Mouse (Mus musculus): ENCODE results near the gene Lrp2bp. TPM values are rescaled to one million over a fixed set of nuclear protein-coding genes. Genes with fewer than 3 reads are reported as not detected.

Lrp2bp gene
- 0.17 and 0.18 TPM in 2 replicates for polyA plus RNA-seq (2012; rRNA removed)

DNA sequence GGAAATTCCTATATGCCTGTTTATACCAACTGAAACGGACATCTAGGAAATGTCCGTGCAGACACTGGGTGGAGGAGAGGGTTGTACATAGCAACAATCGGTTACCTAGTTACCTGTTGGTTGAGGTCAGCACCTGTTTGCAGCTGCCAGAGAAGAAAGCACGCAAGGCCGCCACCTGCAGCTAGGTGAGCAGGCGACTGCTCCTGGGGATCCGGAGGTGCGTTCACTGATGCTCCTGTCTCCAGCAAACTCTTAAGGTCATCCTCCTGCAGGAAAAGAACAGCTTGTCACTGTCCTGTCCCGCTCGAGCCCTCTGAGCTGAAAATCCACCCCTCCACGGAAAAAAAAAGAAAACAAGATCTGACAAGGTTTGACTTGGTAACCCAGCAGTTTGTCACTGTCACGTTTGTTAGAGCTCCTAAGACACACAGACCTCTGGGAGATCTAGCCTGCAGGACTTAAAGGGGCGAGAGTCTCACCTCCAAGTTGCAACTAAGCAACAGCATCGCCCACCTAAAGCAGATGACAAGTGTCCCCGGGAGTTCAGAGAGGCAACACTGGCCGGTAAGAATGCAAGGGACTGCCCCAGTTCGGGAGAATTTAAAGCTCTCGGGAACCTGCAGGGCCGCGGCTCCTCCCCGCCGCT is at the start of gene Lrp2bp:
Gene Lrp2bp, plus strand, starts transcription at position 166 of the 646 bp plus-strand sequence.
- Histone ChIP-seq H3K4me3 (ENCODE audit: insufficient read depth, low read depth, low read length) (peak within 1 kb of the TSS; percentile 78), H3K27me3 (replicated peaks; ENCODE audit: control insufficient read depth, insufficient read depth, low read length) (no peaks in the 10 kb centered on the region), H3K4me1 (ENCODE audit: control insufficient read depth, insufficient read depth, low read length) (peaks cover 7% of the 10 kb centered on the region; the same call in 1 of the 2 replicates), H3K27ac (ENCODE audit: insufficient read depth, low read depth, low read length) (peak within 1 kb of the TSS; percentile 95), H3K36me3 (ENCODE audit: control insufficient read depth, insufficient read depth, low read length) (peaks cover 5% of the 10 kb centered on the region; the same call in 1 of the 2 replicates)
- 5% methylated on average over 22 of the region's 22 CpGs for WGBS
- DNase-seq, result peak; percentile 56
- TF ChIP-seq CTCF (conservative IDR thresholded peaks at IDR 0.05; ENCODE audit: insufficient read depth, insufficient read length, low read depth, low read length), result no peak
- TF ChIP-seq POLR2A (IDR thresholded peaks at IDR 0.05; ENCODE audit: low read depth, low read length), result no peak

GRCm38 (mm10) chr8:45950622-45951021 is 48.5 kb upstream of the Lrp2bp start:
- 38% methylated on average over 2 of the region's 2 CpGs for WGBS

DNA sequence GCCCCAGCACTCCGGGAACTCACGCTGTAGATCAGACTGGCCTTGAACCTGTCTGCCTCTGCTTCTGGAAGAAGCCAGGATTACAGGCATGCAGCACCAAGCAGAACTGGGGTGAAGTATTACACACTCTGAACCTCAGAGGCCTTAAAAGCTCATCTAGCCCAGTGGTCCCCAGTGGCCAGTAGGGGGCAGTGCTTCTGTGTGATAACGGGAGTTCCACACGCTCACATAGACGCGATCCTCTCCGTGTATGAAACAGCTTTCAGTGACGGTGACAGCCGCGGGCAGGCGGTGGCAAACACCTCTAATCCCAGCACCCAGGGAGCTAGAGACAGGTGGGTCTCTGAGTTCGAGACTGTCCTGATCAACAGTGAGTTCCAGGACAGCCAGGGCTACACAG is 28.2 kb upstream of the Lrp2bp start:
- no peaks in the 10 kb centered on the region; the same call in 1 of the 2 replicates for H3K36me3 ChIP-seq (ENCODE audit: control insufficient read depth, insufficient read depth, low read length)
- H3K4me3 ChIP-seq (ENCODE audit: insufficient read depth, low read depth, low read length), result no peak overlapping the region
- DNase-seq, result no peak
- no peak for TF ChIP-seq POLR2A (IDR thresholded peaks at IDR 0.05; ENCODE audit: low read depth, low read length)
- no peak for TF ChIP-seq CTCF (conservative IDR thresholded peaks at IDR 0.05; ENCODE audit: insufficient read depth, insufficient read length, low read depth, low read length)
- 94% methylated on average over 12 of the region's 12 CpGs for WGBS
- H3K4me1 ChIP-seq (ENCODE audit: control insufficient read depth, insufficient read depth, low read length), result no peaks in the 10 kb centered on the region; the same call in 1 of the 2 replicates
- no peaks in the 10 kb centered on the region for H3K27me3 ChIP-seq (replicated peaks; ENCODE audit: control insufficient read depth, insufficient read depth, low read length)
- H3K27ac ChIP-seq (ENCODE audit: insufficient read depth, low read depth, low read length), result no peak overlapping the region

More at GRCm38 (mm10) chr8:45950622-45951021, 48.5 kb upstream of the Lrp2bp start:
- H3K4me3 ChIP-seq (ENCODE audit: insufficient read depth, low read depth, low read length), result no peak overlapping the region
- H3K36me3 ChIP-seq (ENCODE audit: control insufficient read depth, insufficient read depth, low read length), result no peaks in the 10 kb centered on the region
- H3K4me1 ChIP-seq (ENCODE audit: control insufficient read depth, insufficient read depth, low read length), result no peaks in the 10 kb centered on the region
- no peak for DNase-seq
- H3K27ac ChIP-seq (ENCODE audit: insufficient read depth, low read depth, low read length), result no peak overlapping the region
- no peaks in the 10 kb centered on the region for H3K27me3 ChIP-seq (replicated peaks; ENCODE audit: control insufficient read depth, insufficient read depth, low read length)
- TF ChIP-seq CTCF (conservative IDR thresholded peaks at IDR 0.05; ENCODE audit: insufficient read depth, insufficient read length, low read depth, low read length), result no peak
- TF ChIP-seq POLR2A (IDR thresholded peaks at IDR 0.05; ENCODE audit: low read depth, low read length), result no peak

GRCm38 (mm10) chr8:45973988-45974505 is 25.1 kb upstream of the Lrp2bp start:
- H3K27ac ChIP-seq (ENCODE audit: insufficient read depth, low read depth, low read length), result no peak overlapping the region
- no peak overlapping the region for H3K4me3 ChIP-seq (ENCODE audit: insufficient read depth, low read depth, low read length)
- no peak for DNase-seq
- H3K36me3 ChIP-seq (ENCODE audit: control insufficient read depth, insufficient read depth, low read length), result no peaks in the 10 kb centered on the region; the same call in 1 of the 2 replicates
- TF ChIP-seq POLR2A (IDR thresholded peaks at IDR 0.05; ENCODE audit: low read depth, low read length) (no peak), CTCF (conservative IDR thresholded peaks at IDR 0.05; ENCODE audit: insufficient read depth, insufficient read length, low read depth, low read length) (no peak)
- WGBS, result 62% methylated on average over 8 of the region's 8 CpGs
- H3K27me3 ChIP-seq (replicated peaks; ENCODE audit: control insufficient read depth, insufficient read depth, low read length), result no peaks in the 10 kb centered on the region
- H3K4me1 ChIP-seq (ENCODE audit: control insufficient read depth, insufficient read depth, low read length), result no peaks in the 10 kb centered on the region; the same call in 1 of the 2 replicates

GRCm38 (mm10) chr8:45975126-45975836 is 23.8 kb upstream of the Lrp2bp start, which contains the start of the genes 1700029J07Rik and Ufsp2:
Gene 1700029J07Rik (minus strand): TSS chr8:45975252.
Gene Ufsp2 (plus strand): TSS chr8:45975528.
- 1% methylated on average over 57 of the region's 57 CpGs for WGBS
- peaks cover 1% of the 10 kb centered on the region for H3K36me3 ChIP-seq (ENCODE audit: control insufficient read depth, insufficient read depth, low read length)
- peak within 1 kb of the TSS; percentile 4; the same call in 1 of the 2 replicates for H3K27ac ChIP-seq (ENCODE audit: insufficient read depth, low read depth, low read length)
- peak; percentile 53; the same call in 1 of the 2 replicates for TF ChIP-seq CTCF (conservative IDR thresholded peaks at IDR 0.05; ENCODE audit: insufficient read depth, insufficient read length, low read depth, low read length)
- peak; percentile 14 for TF ChIP-seq POLR2A (IDR thresholded peaks at IDR 0.05; ENCODE audit: low read depth, low read length)
- H3K4me3 ChIP-seq (ENCODE audit: insufficient read depth, low read depth, low read length), result peak within 1 kb of the TSS; percentile 70
- H3K4me1 ChIP-seq (ENCODE audit: control insufficient read depth, insufficient read depth, low read length), result no peaks in the 10 kb centered on the region; the same call in 1 of the 2 replicates
- DNase-seq, result peak; percentile 99
- H3K27me3 ChIP-seq (replicated peaks; ENCODE audit: control insufficient read depth, insufficient read depth, low read length), result no peaks in the 10 kb centered on the region

DNA sequence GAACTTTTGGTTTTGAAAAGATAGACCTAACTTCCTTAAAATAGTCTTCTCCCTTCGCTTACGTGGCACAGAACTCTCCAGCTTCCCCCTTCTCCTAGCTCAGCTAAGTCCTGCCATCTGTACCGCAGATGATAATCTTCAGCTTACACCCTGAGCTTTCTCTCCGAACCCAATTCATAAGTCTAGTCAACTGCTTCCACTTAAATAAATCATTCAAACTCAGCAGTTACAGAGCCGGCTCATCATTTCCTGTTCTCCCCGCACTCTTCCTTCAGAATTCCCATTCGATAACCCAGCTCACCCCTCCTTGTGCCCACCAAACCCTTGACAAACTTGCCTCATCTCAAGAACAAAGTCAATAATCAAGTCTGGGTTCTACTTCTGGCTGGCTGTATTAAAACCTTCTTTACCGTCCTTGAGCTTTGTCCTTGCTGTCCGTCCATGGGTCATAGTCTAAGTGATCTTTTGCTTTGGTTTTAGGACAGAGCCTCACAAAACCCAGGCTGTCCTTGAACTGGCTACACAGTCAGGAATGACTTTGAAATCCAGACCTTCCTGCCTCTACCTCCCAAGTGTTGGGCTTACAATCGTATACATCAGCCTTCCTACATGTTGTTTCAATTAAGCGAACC is 23.1 kb upstream of the Lrp2bp start:
- no peaks in the 10 kb centered on the region; the same call in 1 of the 2 replicates for H3K4me1 ChIP-seq (ENCODE audit: control insufficient read depth, insufficient read depth, low read length)
- 41% methylated on average over 11 of the region's 11 CpGs for WGBS
- DNase-seq, result peak; percentile 4

More for the DNA sequence above, 23.1 kb upstream of the Lrp2bp start:
- Histone ChIP-seq H3K4me3 (ENCODE audit: insufficient read depth, low read depth, low read length) (peak overlapping the region; percentile 70), H3K27me3 (replicated peaks; ENCODE audit: control insufficient read depth, insufficient read depth, low read length) (no peaks in the 10 kb centered on the region), H3K27ac (ENCODE audit: insufficient read depth, low read depth, low read length) (no peak overlapping the region), H3K36me3 (ENCODE audit: control insufficient read depth, insufficient read depth, low read length) (peaks cover 4% of the 10 kb centered on the region)
- no peak for TF ChIP-seq POLR2A (IDR thresholded peaks at IDR 0.05; ENCODE audit: low read depth, low read length)
- no peak for TF ChIP-seq CTCF (conservative IDR thresholded peaks at IDR 0.05; ENCODE audit: insufficient read depth, insufficient read length, low read depth, low read length)
